Mouse (Mus musculus) ovary, postnatal 14 days (tissue): ENCODE results near the gene Adm.
"Not testable (repeated sequence)": the region's sequence is repeated elsewhere in the genome, so short reads cannot be mapped to it uniquely, and the experiment has no call there.

Experiments used
- DNase-seq: peaks from one replicate; pipeline ENCODE4 v3.0.0; 2022; ENCODE audit warnings: low spot score

Gene Adm

DNA sequence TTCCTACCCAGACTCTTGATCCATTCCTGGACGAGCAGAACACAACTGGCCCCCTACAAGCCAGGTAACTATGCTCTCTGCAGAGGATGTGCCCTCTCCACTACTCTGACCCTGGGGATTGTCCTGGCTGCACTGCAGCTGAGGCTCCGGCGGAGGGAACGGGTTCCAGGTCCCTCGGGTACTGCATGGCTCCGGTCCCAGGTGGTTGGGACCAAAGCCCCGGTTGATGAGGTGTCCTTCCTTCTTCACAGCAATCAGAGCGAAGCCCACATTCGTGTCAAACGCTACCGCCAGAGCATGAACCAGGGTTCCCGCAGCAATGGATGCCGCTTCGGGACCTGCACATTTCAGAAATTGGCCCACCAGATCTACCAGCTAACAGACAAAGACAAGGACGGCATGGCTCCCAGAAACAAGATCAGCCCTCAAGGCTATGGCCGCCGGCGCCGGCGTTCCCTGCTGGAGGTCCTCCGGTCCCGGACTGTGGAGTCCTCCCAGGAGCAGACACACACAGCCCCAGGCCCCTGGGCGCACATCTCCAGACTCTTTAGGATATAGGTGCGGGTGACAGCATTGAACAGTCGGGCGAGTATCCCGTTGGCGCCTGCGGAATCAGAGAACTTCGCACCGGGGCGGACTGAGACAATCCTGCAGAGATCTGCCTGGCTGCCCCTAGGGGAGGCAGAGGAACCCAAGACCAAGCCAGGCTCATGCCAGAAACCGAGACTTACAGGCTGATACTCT, 1.3 kb downstream of the Adm start:
- no peak for DNase-seq

DNA sequence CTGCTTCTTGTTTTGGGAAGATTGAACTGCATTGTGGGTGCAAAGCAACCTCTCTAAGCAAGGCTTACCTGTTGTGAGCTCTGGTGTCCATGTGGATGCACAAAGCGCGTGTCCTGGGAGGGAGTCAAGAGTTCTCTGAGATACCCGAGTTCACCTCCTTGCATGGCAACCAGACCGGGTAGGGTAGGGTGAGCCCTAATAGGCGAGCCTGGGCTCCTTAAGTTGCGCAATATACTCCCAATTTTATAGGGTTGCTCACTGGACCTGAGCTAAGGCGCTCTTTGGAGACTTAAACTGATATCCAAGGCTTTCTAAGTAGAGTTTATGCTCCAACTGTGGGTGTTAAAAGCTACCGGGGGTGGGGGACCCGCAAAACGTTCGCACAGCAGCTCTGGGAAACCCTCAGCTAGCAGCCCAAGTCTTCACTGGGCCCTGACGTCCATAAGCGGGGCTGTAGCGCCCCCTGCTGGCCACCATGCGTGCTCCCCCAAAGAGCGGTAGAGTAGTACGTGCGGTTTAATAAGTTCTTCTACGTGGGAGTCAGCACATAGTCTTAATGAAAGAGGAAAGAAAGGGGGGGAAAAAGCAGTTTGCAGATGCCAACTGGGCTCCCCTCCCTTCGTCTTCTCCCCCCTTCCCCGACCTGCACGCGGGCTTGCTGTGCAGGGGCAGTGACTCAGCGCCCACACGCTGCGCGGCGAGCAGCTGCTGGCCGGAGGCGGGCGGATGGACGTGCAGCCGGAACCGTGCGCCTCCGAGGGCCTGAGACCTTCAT, 2.6 kb downstream of the Adm start:
- DNase-seq, result peak; percentile 83

DNA sequence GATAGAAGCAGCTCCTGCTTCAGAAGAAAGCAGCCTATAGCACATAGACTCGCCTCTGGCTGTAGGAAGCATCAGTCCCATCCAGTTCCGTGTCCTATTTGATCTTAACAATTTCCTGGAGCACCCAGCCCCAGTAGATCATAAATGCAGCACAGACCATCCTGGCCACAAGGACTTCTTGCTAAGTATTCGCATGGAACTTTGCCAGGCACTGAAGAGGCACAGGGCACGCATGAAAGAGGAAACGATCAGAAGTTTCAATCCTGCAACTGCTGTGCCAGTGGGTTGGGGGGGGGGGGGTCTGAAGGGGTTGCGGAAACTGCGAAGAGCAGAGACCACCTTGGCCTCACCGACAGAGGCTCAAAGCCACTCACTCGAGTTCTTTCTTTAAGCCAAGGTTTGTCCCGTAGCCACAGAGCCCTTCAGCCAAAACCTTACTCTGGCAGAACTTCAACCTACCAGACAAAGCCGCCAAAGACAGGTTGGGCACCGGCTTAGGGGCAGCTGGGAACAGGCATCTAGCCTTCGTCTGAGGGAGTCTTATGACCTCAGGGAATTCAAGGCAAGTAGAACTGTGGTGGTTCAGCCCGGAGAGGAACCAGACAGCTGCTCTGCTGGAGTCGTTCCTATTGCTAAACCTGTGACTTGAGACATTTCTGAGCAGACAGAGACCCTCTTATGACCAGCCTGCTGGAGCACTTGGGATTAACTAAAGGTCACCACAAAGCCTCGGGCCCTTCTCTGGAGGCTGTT, 3.9 kb downstream of the Adm start:
- DNase-seq, result no peak

DNA sequence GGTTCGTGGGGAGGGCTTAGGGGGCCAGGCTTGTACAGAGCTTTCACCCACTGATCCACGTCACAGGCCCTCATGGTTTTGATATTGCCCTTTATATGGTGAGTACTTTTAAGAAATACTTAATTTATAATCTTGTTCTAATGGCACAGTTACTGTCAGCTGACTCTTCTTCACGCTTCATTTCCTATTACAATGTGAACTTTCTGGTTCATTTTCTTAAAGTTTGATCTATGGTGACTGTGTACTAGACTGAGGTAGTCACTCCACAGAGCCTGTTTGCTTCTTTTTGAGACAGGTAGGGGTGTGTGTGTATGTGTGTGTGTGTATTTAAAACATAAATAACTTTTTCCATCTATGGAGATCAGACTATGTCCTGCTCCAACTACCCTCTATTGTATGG, 8.5 kb downstream of the Adm start:
- no peak for DNase-seq

DNA sequence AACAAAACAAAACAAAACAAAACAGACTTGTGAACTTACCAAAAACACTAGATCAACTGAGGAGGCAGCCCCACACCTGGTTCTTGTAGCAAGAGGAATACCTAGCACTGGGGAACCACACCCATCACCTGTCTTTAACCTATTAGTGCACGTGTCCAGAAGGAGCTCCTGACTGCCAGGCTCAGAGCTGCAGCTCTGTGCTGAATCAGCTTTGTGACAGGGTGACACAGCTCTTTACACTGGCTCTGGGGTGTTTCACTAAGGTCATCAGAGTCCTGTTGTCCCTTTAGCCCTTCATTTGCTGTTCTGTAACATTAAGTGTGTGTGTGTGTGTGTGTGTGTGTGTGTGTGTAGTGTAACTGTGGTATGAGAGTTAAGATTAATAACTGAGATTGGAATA, 9.1 kb downstream of the Adm start:
- no peak for DNase-seq

DNA sequence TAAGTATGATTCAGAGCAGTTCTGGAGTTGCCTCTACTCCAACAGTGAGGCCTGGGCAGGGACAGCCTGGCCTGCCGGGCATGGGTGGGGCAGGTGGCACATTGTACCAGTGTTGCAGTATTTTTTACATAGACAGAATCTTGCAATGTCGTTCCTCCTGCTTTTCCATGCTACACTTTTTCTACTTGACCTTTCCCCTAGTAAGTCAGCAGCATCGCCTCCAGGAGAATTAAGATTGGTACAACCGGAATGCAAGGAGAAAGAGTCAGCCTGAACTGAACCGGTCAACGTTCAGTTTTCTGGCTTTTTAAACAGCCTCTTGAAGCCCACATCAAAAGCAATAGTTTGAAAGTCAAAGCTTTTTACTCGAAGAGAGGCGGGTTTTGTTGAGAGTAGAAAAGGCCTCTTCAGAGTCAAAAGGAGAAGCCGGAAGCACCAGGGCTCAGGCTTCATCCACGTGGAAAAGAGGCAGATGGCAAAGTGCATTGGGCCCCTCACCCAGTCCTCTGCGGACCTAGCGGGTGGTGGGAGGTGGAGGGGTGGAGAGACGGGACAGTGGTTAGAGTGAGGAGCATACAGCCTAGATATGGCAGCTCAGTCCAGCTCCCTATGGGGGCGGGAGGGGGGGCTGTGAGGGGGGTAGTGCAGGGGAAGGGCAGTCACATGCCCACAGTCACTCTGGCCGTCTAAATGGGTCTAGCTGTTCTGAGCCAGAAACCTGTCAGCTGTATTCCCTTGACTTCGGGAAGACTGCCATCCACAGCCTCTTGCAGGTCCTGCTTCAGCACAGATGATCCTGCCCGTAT, 11.0 kb downstream of the Adm start:
- no peak for DNase-seq

DNA sequence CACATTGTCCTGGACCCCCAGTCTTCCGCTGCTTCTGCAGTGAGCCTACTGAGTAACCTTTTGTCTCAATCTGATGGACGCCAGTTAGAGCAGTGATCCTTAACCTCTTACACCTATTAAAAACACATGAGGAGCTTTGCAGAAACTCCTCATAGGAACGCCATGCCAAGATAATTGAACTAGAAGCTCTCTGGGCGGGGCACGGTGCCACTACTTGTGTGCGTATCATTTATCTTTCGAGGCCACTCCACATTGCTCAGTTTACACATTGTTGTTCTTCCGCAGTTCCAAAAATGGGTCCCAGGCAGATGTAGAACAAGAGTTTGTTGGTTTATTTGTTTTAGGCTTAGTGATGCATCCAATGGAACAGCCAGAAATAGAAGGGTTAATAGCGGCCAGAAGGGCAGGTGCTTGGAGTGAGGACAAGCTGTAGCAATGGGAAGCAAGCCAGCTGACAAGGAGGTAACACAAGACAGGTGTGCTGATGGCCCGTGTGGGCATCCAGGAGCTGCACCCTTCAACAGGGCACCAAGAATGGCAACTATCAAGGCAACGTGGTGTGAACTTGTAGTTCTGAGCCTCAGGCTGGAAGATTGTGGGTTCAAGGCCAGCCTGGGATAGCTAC, 11.9 kb downstream of the Adm start:
- DNase-seq, result no peak

DNA sequence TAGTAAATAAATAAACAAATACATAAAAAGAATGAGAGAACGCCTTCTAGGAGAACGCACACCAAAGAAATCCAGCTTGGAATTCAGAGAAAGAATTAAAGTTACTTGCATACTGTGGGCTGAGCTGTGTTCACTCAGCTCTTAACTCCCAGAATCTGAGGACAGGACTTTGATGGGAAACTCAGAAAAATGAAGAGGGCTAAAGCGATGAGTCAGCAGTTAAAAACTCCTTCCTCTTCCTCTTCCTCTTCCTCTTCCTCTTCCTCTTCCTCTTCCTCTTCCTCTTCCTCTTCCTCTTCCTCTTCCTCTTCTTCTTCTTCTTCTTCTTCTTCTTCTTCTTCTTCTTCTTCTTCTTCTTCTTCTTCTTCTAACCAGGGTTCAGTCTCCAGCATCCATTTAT, 12.5 kb downstream of the Adm start:
- DNase-seq, result not testable (repeated sequence)

DNA sequence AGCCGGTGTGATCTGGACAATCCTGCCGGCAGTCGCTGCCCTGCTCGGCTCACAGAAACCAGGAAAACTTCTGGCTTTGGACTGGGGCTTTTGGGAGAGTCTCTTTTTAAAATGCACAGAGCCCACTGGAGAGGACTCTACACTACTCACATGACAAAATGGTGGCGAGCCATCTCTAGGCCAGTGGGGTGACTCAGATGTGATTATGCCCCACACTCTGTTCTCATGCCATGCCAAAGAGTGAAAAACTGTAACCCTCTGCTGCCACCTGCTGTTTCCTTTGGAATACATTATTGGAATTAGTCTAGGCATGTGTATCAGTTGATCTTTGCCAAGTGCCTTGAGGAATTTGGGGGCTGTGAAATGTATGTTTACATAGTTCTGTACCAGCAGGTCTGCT, 17.9 kb downstream of the Adm start:
- DNase-seq, result peak; percentile 74

DNA sequence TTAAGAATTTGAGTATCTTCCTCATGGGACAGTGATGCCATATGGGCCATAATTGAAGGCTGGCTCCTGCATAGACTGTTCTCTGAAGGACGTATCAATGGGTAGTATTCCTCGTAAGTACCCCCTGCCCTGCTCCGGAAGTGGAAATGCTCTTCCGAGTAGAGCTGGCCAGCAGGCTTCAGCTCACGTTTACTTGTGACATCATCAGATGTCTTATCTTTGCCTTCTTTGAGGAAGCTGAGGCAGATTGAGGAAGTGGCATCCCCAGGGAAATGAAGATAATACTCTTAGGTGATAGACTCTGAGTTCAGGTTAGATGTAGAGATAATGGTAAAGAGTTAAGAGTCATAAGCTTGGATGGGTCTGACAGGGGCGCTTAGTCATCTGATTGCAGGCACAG, 18.4 kb downstream of the Adm start:
- no peak for DNase-seq

DNA sequence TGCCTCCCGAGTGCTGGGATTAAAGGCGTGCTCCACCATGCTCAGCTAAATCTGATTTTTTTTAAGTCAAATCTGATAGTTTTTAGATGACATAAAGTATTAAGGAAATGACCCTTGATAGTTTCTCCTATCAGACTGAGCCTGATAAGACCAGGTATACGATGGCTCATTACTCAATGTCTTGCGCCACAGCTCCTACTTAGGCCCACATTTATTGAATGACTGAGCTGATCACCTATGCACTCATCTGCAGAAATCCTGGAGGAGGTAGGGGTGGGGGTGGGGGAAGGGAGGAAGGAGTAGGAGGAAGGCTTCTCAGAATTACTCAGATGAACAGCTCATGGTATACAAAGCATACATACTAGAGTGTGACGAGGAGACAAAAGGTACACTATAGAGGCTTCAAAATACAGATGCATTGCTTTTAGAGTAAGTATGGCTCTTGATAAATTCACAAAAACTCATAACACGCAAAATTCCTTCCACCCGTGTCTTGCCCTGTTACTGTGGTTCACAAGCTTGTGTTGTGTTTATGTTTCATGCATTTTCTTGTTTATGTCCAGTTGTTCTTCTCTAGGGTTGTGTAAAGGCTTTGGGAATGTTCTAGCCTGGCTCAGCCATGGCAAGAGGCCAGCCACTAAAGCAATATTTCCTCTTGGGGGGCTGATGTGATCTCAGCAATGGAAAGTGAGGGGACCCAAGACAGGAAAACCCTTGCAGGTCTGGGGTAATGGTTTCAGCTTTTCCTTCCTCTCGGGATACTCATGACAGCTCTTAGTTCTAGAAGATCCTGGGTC, 19.3 kb downstream of the Adm start:
- no peak for DNase-seq

DNA sequence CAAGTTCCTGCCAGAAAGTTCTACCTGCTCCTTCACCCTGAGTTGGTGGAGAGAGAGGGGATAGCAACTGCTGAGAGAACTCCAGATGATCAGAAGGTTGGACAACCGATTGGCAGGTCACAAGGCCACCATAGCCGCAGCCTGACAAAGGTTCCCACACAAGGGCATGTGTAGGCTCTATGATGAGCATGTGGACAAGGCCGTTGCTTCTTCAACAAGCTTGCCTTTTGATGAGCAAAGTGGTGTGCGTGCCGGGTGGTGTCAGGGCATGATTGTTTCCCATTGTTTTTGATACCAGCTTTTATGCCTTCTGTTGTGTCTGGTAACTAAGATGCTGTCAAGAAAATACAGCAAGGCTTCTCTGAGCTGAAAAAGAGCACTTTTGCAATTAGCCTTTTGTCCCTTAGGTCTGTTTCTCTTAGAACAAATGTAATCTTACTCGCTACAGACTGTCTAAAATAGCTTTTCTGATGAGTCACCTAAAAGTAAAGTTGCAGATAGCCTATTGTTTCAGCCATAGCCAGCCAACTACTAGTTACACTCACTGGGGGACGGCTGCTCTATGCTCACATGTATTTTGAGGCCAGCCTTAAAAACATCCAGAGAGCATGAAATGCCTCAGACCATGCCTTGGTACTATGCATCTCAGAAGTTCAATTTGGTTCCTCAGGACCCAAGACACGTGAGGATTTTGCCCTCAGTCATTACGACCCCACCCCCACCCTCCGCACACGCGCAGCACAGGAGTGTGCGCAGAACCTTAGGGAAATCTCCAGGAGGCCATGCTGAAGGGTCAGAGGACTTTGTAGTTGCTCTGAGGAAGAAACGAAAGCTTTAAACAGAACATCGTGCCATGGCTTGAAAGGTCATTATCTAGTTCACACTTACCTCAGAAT, 20.3 kb downstream of the Adm start:
- DNase-seq, result no peak

DNA sequence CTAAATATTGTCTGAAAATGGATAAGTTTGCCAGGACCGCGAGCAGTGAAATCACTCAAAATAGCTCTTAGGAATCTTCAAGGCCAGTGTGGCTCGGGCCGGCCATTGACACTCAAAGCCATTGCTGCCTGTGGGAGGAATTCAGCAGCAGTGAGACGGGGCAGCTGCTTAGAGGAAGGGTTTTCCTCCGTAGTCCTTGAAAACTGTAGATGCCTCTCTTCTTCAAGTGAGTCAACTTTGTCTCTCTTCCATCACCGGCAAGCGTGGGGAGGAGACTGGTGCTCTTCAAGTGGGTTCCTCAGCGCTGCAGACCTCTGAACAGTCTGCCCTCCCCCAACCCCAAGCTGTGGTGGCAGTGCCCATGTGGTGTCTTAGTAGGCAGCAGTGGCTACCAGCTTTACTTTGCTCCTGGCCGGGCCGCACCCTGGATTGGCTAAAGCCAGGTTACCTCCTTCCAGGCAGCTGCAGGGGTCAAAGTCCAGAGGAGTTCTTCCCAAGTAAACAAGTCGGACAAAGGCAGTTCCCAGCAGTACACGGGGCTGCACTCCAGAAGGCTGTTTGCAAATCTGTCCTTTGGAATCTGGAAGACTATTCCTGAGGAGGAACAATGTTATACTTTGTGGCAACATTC, 21.1 kb downstream of the Adm start:
- DNase-seq, result no peak

DNA sequence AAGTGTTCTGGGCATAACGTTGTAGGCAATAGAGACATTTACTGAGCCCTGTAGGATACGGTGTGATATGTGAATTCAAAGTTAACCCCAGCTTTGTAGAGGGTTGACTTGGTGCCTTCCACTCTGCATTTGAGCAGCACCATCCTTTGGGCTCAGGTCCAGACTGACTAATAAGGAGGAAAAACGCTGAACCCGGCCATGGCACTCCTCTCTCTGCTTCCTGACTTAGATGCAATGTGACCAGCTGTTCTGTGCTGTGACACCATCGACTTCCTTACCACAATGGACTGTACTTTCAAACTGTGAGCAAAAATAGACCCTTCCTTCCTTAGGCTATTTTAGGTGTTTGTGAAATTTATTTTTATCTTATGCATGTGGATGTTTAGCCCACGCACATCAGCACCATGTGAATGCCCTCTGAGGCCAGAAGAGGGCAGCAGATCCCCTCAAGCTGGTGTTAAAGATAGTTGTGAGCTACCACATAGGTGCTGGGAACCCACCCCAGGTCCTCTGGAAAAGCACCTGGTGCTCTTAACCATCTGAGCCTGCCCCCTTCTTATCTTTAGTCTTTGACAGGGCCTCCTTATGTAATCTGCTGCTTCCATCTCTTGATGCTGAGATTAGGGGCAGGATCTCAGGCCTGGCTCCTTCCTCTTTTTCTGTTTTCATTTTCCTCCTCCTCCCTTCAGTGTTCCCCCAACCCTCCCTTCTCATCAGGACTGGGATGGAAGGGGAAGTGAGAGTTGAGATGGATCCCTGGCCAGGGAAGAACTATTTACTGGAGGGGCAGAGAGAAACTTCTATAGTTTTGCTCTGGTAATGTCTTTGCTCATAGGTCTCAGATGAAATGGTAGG, 21.9 kb downstream of the Adm start:
- DNase-seq, result no peak

DNA sequence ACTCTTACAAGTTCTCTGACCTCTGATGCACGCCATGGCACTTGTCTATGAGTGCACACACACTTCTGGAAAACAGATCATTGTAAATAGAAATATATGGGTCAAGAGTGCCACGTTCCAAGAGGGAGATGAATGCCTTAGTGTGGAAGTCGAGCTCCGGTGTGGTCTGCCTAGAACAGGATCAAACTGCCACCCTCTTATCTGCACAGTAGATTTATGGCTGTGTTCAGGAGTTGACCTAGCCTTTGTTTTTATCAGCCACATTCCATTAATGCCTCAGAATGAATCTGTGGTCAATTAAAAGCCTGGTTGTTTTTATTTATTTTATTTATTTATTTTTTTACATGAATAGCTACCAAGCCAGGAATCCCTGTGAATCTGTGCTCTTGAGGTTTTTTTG, 23.0 kb downstream of the Adm start:
- no peak for DNase-seq

DNA sequence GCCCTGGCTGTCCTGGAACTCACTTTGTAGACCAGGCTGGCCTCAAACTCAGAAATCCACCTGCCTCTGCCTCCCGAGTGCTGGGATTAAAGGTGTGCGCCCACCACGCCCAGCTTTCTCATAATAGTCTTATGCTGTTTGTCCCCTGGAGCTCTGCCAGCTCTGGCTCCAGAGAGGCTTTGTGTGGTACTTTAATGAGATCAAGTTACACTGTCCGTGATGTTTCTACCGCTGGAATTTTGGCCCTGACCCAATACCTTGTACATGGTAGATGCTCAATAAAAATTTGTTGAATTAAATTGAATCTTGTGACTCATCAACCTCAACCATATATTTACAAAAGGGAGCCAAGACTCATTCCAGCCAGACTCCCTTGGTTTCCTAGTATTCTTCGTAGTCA, 23.6 kb downstream of the Adm start:
- DNase-seq, result no peak

DNA sequence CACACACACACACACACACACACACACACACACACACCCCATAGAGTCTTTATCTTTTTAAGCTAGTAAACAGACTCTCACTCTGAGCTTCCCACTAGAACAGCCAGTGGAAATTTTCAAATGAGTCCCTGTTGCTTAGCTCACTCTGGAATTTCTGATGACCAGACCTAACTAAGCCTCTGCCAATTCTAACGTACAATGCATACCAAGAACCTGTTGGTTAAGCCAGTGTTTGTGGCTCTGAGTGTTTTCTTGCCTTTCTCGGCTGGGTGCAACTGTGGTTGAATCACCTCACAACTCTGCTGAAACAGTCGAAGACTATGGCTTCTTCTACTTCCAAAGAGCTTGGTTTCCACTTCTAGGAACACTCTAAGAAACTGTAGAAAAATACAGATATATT, 27.8 kb downstream of the Adm start:
- no peak for DNase-seq

DNA sequence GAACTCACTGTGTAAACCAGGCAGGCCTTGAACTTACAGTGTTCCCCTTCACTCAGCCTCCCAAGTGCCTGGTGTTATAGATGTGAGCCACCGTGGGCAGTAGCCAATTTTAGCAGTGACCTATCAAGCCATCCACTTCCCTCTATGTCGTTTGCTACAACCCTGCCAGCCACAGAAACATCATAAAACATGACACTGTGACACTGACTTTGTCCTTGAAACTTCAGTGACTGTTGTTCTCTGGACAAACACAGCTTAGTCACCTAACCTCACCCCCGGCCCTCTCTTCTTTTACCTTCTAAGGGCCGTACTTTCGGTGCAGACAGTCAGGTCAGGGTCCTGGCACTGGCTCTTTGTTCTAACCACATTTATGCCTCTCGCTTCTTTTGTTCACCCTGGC, 28.5 kb downstream of the Adm start:
- DNase-seq, result no peak
